Mouse (Mus musculus) common myeloid progenitor, adult 5-6 weeks (primary cell): Measurements from ENCODE around the gene Wtip. TPM values are rescaled to one million over a fixed set of nuclear protein-coding genes. Genes with fewer than 3 reads are reported as not detected.
"Not testable (repeated sequence)": the region's sequence is repeated elsewhere in the genome, so short reads cannot be mapped to it uniquely, and the experiment has no call there.

Experiments
- ATAC-seq: replicated peaks from 2 replicates; pipeline ENCODE4 v1.8.0; 2016; ENCODE audit warnings: low read depth, mild to moderate bottlenecking, moderate TSS enrichment, inconsistent platforms; ENCODE audit not compliant: poor library complexity, severe bottlenecking
- total RNA-seq: library from RNA; stranded (forward); fragments of 200-1000, 187-1606 nt; gene quantifications from 2 replicates; pipeline ENCODE4 v1.2.3, GENCODE M21; 2017

The Wtip gene
- total RNA-seq, 1 experiment from 2014 or later: not detected

- ATAC-seq: no peak
Observed at GRCm38 (mm10) chr7:34122987-34123720, 9.9 kb downstream of the Wtip start.

GRCm38 (mm10) chr7:34120636-34121035 is 12.4 kb downstream of the Wtip start:
- not testable (repeated sequence) for ATAC-seq

- no peak for ATAC-seq
Observed at GRCm38 (mm10) chr7:34116601-34117000, 16.5 kb downstream of the Wtip start.

- no peak for ATAC-seq
Observed at GRCm38 (mm10) chr7:34109190-34109589, 23.9 kb downstream of the Wtip start.

GRCm38 (mm10) chr7:34101276-34101675 is 31.8 kb downstream of the Wtip start:
- no peak for ATAC-seq

- ATAC-seq: no peak
Observed at GRCm38 (mm10) chr7:34100002-34100401, 33.1 kb downstream of the Wtip start.

- no peak for ATAC-seq
Observed at GRCm38 (mm10) chr7:34094911-34095481, 38.1 kb downstream of the Wtip start, which contains the start of gene Scgb1b30. Gene Scgb1b30 (plus strand): TSS chr7:34095431.

GRCm38 (mm10) chr7:34068132-34068531 is 64.9 kb downstream of the Wtip start:
- ATAC-seq: not testable (repeated sequence)

Other genes with a start within 250 kb of the Wtip start
- gene Scgb2b26, start 188.2 kb downstream of the Wtip start, total RNA-seq: not detected in 2 replicates
- not detected in 2 replicates for gene Scgb2b27, start 119.3 kb downstream of the Wtip start, total RNA-seq
- not detected in 2 replicates for gene Scgb1b27, start 111.8 kb downstream of the Wtip start, total RNA-seq
- not detected in 2 replicates for gene Scgb1b30, start 37.8 kb downstream of the Wtip start, total RNA-seq
- gene Uba2, start 36.3 kb upstream of the Wtip start, total RNA-seq: 182 and 188 TPM in 2 replicates
- 40.1 and 55.1 TPM in 2 replicates for gene Pdcd2l, start 63.4 kb upstream of the Wtip start, total RNA-seq
- 250 and 350 TPM in 2 replicates for gene Gpi1, start 97.1 kb upstream of the Wtip start, total RNA-seq
- gene Gm6096, start 117.8 kb upstream of the Wtip start, total RNA-seq: not detected in 2 replicates
- 14.6 and 23.7 TPM in 2 replicates for gene 4931406P16Rik, start 180.3 kb upstream of the Wtip start, total RNA-seq